Mouse (Mus musculus): ENCODE results near the gene Ndufs1. TPM values are rescaled to one million over a fixed set of nuclear protein-coding genes. Genes with fewer than 3 reads are reported as not detected.

Gene Ndufs1
- polyA plus RNA-seq, 2 experiments = 96.3 to 115 TPM

GRCm38 (mm10) chr1:63112865-63113261 is 63.8 kb downstream of the Ndufs1 start:
- no peak for ATAC-seq (ENCODE audit: low FRiP score, low read depth)
- 4% methylated on average over 11 of the region's 11 CpGs for WGBS
- no peaks in the 10 kb centered on the region for H3K36me3 ChIP-seq (ENCODE audit: control insufficient read depth, insufficient read depth, low read length)
- peaks cover 14% of the 10 kb centered on the region for H3K4me1 ChIP-seq (ENCODE audit: control insufficient read depth, insufficient read depth, low read length)
- peak overlapping the region; percentile 100 for H3K9ac ChIP-seq (ENCODE audit: low read depth, low read length, severe bottlenecking)
- H3K27me3 ChIP-seq (ENCODE audit: control insufficient read depth, insufficient read depth, low read length) = no peaks in the 10 kb centered on the region
- H3K9me3 ChIP-seq (ENCODE audit: control insufficient read depth, low read length) = no peaks in the 10 kb centered on the region
- TF ChIP-seq POLR2A (IDR thresholded peaks at IDR 0.05; ENCODE audit: borderline replicate concordance, extremely low read depth, insufficient read depth, insufficient read length) = no peak
- H3K4me2 ChIP-seq (replicated peaks; ENCODE audit: low read depth, low read length, severe bottlenecking) = peak overlapping the region; percentile 66
- DNase-seq (ENCODE audit: low spot score) = peak; percentile 11
- peak overlapping the region; percentile 89 for H3K4me3 ChIP-seq (replicated peaks; ENCODE audit: low read length)
- peak overlapping the region; percentile 100 for H3K27ac ChIP-seq (replicated peaks; ENCODE audit: low read depth, low read length)

- Histone ChIP-seq H3K36me3 (ENCODE audit: control insufficient read depth, insufficient read depth, low read length) (no peaks in the 10 kb centered on the region), H3K9ac (ENCODE audit: low read depth, low read length, severe bottlenecking) (peak overlapping the region; percentile 100), H3K9me3 (ENCODE audit: control insufficient read depth, low read length) (no peaks in the 10 kb centered on the region), H3K4me1 (ENCODE audit: control insufficient read depth, insufficient read depth, low read length) (peaks cover 14% of the 10 kb centered on the region), H3K4me2 (replicated peaks; ENCODE audit: low read depth, low read length, severe bottlenecking) (peak overlapping the region; percentile 66), H3K27me3 (ENCODE audit: control insufficient read depth, insufficient read depth, low read length) (no peaks in the 10 kb centered on the region), H3K4me3 (replicated peaks; ENCODE audit: low read length) (peak overlapping the region; percentile 89), H3K27ac (replicated peaks; ENCODE audit: low read depth, low read length) (no peak overlapping the region; the same call in 1 of the 2 replicates)
- ATAC-seq (ENCODE audit: low FRiP score, low read depth) = no peak
- TF ChIP-seq POLR2A (IDR thresholded peaks at IDR 0.05; ENCODE audit: borderline replicate concordance, extremely low read depth, insufficient read depth, insufficient read length) = no peak
- WGBS = 45% methylated on average over 8 of the region's 8 CpGs
- no peak for DNase-seq (ENCODE audit: low spot score)
Observed at GRCm38 (mm10) chr1:63112151-63112864, 64.3 kb downstream of the Ndufs1 start.

- Histone ChIP-seq H3K4me2 (replicated peaks; ENCODE audit: low read depth, low read length, severe bottlenecking) (no peak overlapping the region), H3K27me3 (ENCODE audit: control insufficient read depth, insufficient read depth, low read length) (no peaks in the 10 kb centered on the region), H3K4me3 (replicated peaks; ENCODE audit: low read length) (no peak overlapping the region), H3K9me3 (ENCODE audit: control insufficient read depth, low read length) (no peaks in the 10 kb centered on the region), H3K9ac (ENCODE audit: low read depth, low read length, severe bottlenecking) (no peak overlapping the region), H3K4me1 (ENCODE audit: control insufficient read depth, insufficient read depth, low read length) (peaks cover 11% of the 10 kb centered on the region), H3K27ac (replicated peaks; ENCODE audit: low read depth, low read length) (no peak overlapping the region), H3K36me3 (ENCODE audit: control insufficient read depth, insufficient read depth, low read length) (peaks cover 5% of the 10 kb centered on the region; the same call in 1 of the 2 replicates)
- no peak for TF ChIP-seq POLR2A (IDR thresholded peaks at IDR 0.05; ENCODE audit: borderline replicate concordance, extremely low read depth, insufficient read depth, insufficient read length)
- WGBS = 47% methylated on average over 7 of the region's 7 CpGs
- DNase-seq (ENCODE audit: low spot score) = no peak
- no peak for ATAC-seq (ENCODE audit: low FRiP score, low read depth)
Observed at GRCm38 (mm10) chr1:63110536-63111285, 65.9 kb downstream of the Ndufs1 start.

- no peak overlapping the region for H3K4me2 ChIP-seq (replicated peaks; ENCODE audit: low read depth, low read length, severe bottlenecking)
- 73% methylated on average over 6 of the region's 6 CpGs for WGBS
- H3K9me3 ChIP-seq (ENCODE audit: control insufficient read depth, low read length) = no peaks in the 10 kb centered on the region
- no peak for ATAC-seq (ENCODE audit: low FRiP score, low read depth)
- H3K36me3 ChIP-seq (ENCODE audit: control insufficient read depth, insufficient read depth, low read length) = peaks cover 26% of the 10 kb centered on the region
- TF ChIP-seq POLR2A (IDR thresholded peaks at IDR 0.05; ENCODE audit: borderline replicate concordance, extremely low read depth, insufficient read depth, insufficient read length) = no peak
- no peaks in the 10 kb centered on the region for H3K27me3 ChIP-seq (ENCODE audit: control insufficient read depth, insufficient read depth, low read length)
- no peak overlapping the region for H3K27ac ChIP-seq (replicated peaks; ENCODE audit: low read depth, low read length)
- H3K4me1 ChIP-seq (ENCODE audit: control insufficient read depth, insufficient read depth, low read length) = peaks cover 9% of the 10 kb centered on the region
- H3K9ac ChIP-seq (ENCODE audit: low read depth, low read length, severe bottlenecking) = no peak overlapping the region
- no peak overlapping the region for H3K4me3 ChIP-seq (replicated peaks; ENCODE audit: low read length)
- no peak for DNase-seq (ENCODE audit: low spot score)
Observed at GRCm38 (mm10) chr1:63107614-63108327, 68.9 kb downstream of the Ndufs1 start.

GRCm38 (mm10) chr1:63102758-63103451 is 73.7 kb downstream of the Ndufs1 start:
- Histone ChIP-seq H3K9me3 (ENCODE audit: control insufficient read depth, low read length) (no peaks in the 10 kb centered on the region), H3K9ac (ENCODE audit: low read depth, low read length, severe bottlenecking) (no peak overlapping the region), H3K27ac (replicated peaks; ENCODE audit: low read depth, low read length) (no peak overlapping the region), H3K4me1 (ENCODE audit: control insufficient read depth, insufficient read depth, low read length) (no peaks in the 10 kb centered on the region), H3K4me3 (replicated peaks; ENCODE audit: low read length) (no peak overlapping the region), H3K27me3 (ENCODE audit: control insufficient read depth, insufficient read depth, low read length) (no peaks in the 10 kb centered on the region), H3K4me2 (replicated peaks; ENCODE audit: low read depth, low read length, severe bottlenecking) (no peak overlapping the region), H3K36me3 (ENCODE audit: control insufficient read depth, insufficient read depth, low read length) (peaks cover 62% of the 10 kb centered on the region)
- ATAC-seq (ENCODE audit: low FRiP score, low read depth) (no peak), DNase-seq (ENCODE audit: low spot score) (no peak)
- WGBS = 88% methylated on average over 12 of the region's 12 CpGs
- TF ChIP-seq POLR2A (IDR thresholded peaks at IDR 0.05; ENCODE audit: borderline replicate concordance, extremely low read depth, insufficient read depth, insufficient read length) = no peak

Data from limb, embryonic 14.5 days (tissue).